Mouse (Mus musculus) hindbrain, embryonic 16.5 days (tissue): Measurements from ENCODE around the gene Pak6. TPM values are rescaled to one million over a fixed set of nuclear protein-coding genes. Genes with fewer than 3 reads are reported as not detected.
"Not testable (repeated sequence)": the region's sequence is repeated elsewhere in the genome, so short reads cannot be mapped to it uniquely, and the experiment has no call there.

Experiments
- ATAC-seq: fragments of 200-750 bp; cut with Nextera tagmentation; 2 replicates; pipeline ENCODE4 v1.8.0; 2017; ENCODE audit warnings: moderate TSS enrichment, moderate library complexity
- H3K27ac ChIP-seq: fragments of 300-500 bp; sonication (generic); 2 replicates; pipeline ENCODE4 v1.5.1; 2014; ENCODE audit warnings: low read depth, mild to moderate bottlenecking, control low read depth, low read length, moderate library complexity
- H3K27me3 ChIP-seq: fragments of 300-500 bp; sonication (generic); replicated peaks from 2 replicates; pipeline ENCODE4 v1.6.1; 2014; ENCODE audit warnings: low read length; ENCODE audit not compliant: control insufficient read depth, insufficient read depth
- H3K36me3 ChIP-seq: fragments of 300-500 bp; sonication (generic); 2 replicates; pipeline ENCODE4 v1.6.1; 2014; ENCODE audit warnings: mild to moderate bottlenecking, low read length, moderate library complexity, mixed read lengths; ENCODE audit not compliant: control insufficient read depth, insufficient read depth
- H3K4me1 ChIP-seq: fragments of 300-500 bp; sonication (generic); 2 replicates; pipeline ENCODE4 v1.6.1; 2014; ENCODE audit warnings: low read depth, low read length; ENCODE audit not compliant: control insufficient read depth, insufficient read depth
- H3K4me2 ChIP-seq: fragments of 300-500 bp; sonication (generic); 2 replicates; pipeline ENCODE4 v1.6.1; 2014; ENCODE audit warnings: mild to moderate bottlenecking, low read length, control low read depth, moderate library complexity
- H3K4me3 ChIP-seq: fragments of 300-500 bp; sonication (generic); 2 replicates; pipeline ENCODE4 v1.5.1; 2014; ENCODE audit warnings: mild to moderate bottlenecking, low read length, control low read depth, moderate library complexity
- H3K9ac ChIP-seq: fragments of 300-500 bp; sonication (generic); 2 replicates; pipeline ENCODE4 v1.6.1; 2014; ENCODE audit warnings: low read depth, mild to moderate bottlenecking, control low read depth, low read length, moderate library complexity
- H3K9me3 ChIP-seq: fragments of 300-500 bp; sonication (generic); 2 replicates; pipeline ENCODE4 v1.6.1; 2014; ENCODE audit warnings: mild to moderate bottlenecking, low read length, moderate library complexity; ENCODE audit not compliant: control insufficient read depth
- WGBS: fragments of 180-500 bp; shearing (Covaris S2); extraction: QIAGEN DNeasy Blood & Tissue Kit; methylation state at CpG from one replicate; pipeline ENCODE4 v1.1.7; 2014; 5-methylcytosine and 5-hydroxymethylcytosine counted together
- polyA plus RNA-seq: library from polyadenylated mRNA; unstranded; fragments of >200 nt; fragmentation: Nextera tagmentation; extraction: Ambion mirVana; gene quantifications from 2 replicates; pipeline ENCODE4 v1.2.1, GENCODE M21; 2015

The Pak6 gene
- polyA plus RNA-seq, 1 experiment from 2014 or later, result 45.0 TPM

DNA sequence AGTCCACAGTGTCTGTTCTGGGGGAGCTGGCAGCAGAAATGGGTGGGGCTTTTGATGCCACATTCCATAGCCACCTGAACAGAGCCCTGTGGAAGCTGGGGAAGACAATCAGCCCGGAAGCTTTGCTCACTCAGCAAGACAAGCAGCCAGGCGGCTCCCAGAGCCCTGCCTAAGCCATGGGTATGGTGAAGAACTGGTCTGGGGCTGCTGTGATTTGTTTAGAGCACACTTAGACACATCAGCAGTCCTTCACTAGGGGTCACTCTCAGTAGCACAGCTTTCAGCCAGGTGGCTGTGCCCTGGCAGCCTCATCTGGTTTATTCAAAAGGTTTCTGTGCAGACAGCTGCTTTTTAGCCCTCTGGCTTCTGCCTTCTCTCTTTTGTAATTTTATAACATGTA lies 22.0 kb upstream of the Pak6 start:
- no peaks in the 10 kb centered on the region for H3K4me1 ChIP-seq
- WGBS, result 57% methylated on average over 2 of the region's 2 CpGs
- no peak for ATAC-seq
- no peaks in the 10 kb centered on the region for H3K36me3 ChIP-seq
- no peaks in the 10 kb centered on the region for H3K9me3 ChIP-seq
- no peak overlapping the region for H3K4me2 ChIP-seq
- no peak overlapping the region for H3K4me3 ChIP-seq
- no peaks in the 10 kb centered on the region for H3K27me3 ChIP-seq
- no peak overlapping the region for H3K27ac ChIP-seq
- H3K9ac ChIP-seq, result no peak overlapping the region

DNA sequence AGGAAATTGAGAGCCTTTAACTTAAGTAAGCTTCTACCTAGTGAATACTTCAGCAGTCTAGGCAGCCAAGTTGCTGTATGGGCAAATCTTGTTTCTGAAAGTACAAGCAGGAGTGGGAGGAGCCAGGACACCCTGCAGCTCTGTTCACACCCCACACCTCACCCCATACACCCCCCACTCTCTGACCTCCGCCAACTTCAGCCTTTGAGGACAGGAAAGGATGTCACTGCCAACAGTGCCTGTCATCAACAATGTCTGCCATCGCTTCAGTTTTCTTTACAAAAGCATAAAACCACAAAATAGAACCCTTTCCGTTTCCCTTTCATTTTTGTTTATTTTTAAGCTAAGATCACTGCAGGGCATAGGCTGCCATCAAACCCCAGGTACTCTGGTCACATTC lies 20.7 kb upstream of the Pak6 start:
- WGBS, result 78% methylated on average over 3 of the region's 3 CpGs
- Histone ChIP-seq H3K4me3 (no peak overlapping the region), H3K36me3 (no peaks in the 10 kb centered on the region), H3K9ac (no peak overlapping the region), H3K27me3 (no peaks in the 10 kb centered on the region), H3K27ac (no peak overlapping the region), H3K9me3 (no peaks in the 10 kb centered on the region), H3K4me2 (no peak overlapping the region), H3K4me1 (no peaks in the 10 kb centered on the region)
- no peak for ATAC-seq

DNA sequence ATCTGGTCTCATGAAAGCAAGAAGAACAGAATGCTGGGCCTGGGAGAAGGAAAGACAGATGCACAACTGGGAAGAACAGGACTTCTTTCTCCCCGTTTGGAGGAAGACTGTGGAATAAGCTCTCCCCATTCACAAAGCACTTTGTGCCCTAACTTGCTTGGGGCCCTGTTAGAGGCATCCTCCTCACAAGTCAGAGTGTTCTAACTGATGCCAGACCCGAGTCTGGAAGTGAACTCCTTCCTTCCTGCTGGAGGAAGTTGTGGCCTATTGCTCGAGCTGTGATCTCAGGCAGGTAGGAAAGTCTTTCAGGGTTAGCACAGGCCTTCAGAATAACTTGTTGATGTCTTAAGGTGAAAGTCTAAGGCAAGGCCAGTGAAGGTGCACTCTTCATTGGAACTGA lies 20.2 kb upstream of the Pak6 start:
- no peak overlapping the region for H3K27ac ChIP-seq
- no peak overlapping the region for H3K4me2 ChIP-seq
- H3K36me3 ChIP-seq, result no peaks in the 10 kb centered on the region
- 77% methylated on average over 3 of the region's 3 CpGs for WGBS
- ATAC-seq, result no peak
- H3K9ac ChIP-seq, result no peak overlapping the region
- no peak overlapping the region for H3K4me3 ChIP-seq
- no peaks in the 10 kb centered on the region for H3K4me1 ChIP-seq
- H3K27me3 ChIP-seq, result no peaks in the 10 kb centered on the region
- H3K9me3 ChIP-seq, result no peaks in the 10 kb centered on the region

DNA sequence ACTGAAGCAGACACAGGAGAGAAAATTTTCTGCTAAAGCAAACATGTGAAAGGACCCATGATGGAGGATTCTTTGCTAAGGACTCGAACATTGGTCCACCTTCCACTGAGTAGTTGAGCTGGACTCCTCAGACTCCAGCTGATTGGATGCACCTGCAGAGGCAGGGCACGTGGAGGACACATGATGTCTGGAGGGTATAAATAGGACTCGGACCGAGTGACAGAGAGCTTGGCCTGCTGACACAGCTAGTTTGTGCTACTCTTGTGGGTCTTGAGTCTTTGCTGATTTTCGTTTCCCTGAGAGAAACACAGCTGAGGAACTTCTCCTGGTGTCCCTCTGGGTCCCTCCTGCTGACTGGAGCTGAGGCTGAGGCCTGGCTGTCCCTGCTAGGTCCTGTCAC lies 16.4 kb upstream of the Pak6 start:
- ATAC-seq, result no peak
- Histone ChIP-seq H3K4me3 (no peak overlapping the region), H3K9me3 (no peaks in the 10 kb centered on the region), H3K4me2 (no peak overlapping the region), H3K27me3 (no peaks in the 10 kb centered on the region), H3K9ac (no peak overlapping the region), H3K4me1 (no peaks in the 10 kb centered on the region), H3K36me3 (no peaks in the 10 kb centered on the region), H3K27ac (no peak overlapping the region)
- WGBS, result 93% methylated on average over 5 of the region's 5 CpGs

DNA sequence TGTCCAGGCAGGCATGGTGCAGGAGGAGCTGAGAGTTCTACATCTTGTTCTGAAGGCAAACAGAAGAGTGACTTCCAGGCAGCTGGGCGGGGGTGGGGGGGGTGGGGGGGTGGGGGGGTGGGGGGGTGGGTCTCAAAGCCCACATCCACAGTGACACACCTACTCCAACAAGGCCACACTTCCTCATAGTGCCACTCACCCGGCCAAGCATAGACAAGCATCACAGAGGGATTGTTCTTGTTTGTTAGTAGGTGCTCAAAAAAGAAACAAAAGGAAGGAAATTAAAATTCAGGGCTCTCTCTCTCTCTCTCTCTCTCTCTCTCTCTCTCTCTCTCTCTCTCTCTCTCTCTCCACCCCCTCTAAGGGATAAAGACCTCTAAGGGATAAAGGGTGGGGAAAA lies 12.4 kb upstream of the Pak6 start:
- 51% methylated on average over 2 of the region's 2 CpGs for WGBS
- H3K4me3 ChIP-seq, H3K27ac ChIP-seq, H3K36me3 ChIP-seq, H3K9me3 ChIP-seq, H3K4me1 ChIP-seq, H3K4me2 ChIP-seq, H3K27me3 ChIP-seq, H3K9ac ChIP-seq, ATAC-seq: not testable (repeated sequence)

DNA sequence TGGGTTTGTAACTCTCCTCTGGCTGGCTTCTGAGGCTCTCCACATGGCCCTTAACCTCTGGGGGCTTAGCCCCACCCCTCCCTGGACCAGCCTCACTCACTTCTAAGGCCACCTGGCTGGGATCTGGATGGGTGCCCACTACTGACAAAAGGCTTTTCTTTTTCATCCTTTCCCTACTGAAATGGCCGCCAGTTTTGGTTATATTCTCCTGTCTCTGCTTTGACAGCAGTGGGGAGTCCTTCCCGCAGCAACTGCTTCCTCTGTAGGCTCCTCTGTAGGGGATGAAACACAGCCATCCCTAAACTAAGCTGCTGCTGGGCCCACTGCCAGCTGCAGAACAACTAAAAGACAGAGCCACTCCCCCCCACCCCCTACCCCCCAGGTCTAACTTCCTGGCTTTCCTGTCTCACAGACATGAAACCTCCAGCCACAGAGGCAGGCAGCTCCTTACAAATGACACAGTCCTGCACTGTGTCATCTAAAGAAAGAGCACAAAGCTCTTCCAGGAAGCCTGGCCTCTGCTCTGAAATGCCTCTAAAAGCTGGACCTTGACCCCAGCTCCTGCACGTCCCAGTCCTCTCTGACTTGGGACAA lies 6.3 kb upstream of the Pak6 start:
- H3K27me3 ChIP-seq, result no peaks in the 10 kb centered on the region
- no peaks in the 10 kb centered on the region for H3K36me3 ChIP-seq
- H3K4me3 ChIP-seq, result no peak overlapping the region
- ATAC-seq, result no peak
- H3K4me2 ChIP-seq, result no peak overlapping the region
- H3K4me1 ChIP-seq, result peaks cover 10% of the 10 kb centered on the region
- H3K9me3 ChIP-seq, result no peaks in the 10 kb centered on the region
- no peak overlapping the region; the same call in 1 of the 2 replicates for H3K9ac ChIP-seq
- no peak overlapping the region for H3K27ac ChIP-seq
- WGBS, result 24% methylated on average over 3 of the region's 3 CpGs

DNA sequence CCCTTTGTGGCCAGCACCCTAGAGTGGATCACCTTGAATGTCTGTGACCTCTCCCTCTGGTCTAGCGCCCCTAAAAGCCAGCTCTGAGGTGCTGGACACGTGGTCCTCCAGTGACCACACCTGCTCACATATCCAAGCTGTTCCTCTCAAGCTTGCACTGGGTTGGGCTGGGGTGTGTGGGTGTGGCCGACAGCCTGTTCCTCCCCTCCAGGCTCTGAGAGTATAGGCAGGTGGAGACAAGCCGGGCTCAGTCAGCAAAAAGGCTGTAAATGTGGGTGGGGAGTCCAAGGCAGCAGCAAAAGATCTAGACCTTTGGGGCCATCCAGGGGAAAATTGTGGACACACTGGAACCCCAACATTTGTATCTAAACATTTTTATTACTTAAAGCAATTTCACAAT lies 4.6 kb upstream of the Pak6 start:
- H3K36me3 ChIP-seq, result no peaks in the 10 kb centered on the region
- H3K4me2 ChIP-seq, result no peak overlapping the region
- no peak overlapping the region for H3K9ac ChIP-seq
- WGBS, result 46% methylated on average over 4 of the region's 4 CpGs
- no peaks in the 10 kb centered on the region for H3K27me3 ChIP-seq
- peaks cover 16% of the 10 kb centered on the region for H3K4me1 ChIP-seq
- no peak overlapping the region for H3K27ac ChIP-seq
- no peak overlapping the region for H3K4me3 ChIP-seq
- ATAC-seq, result no peak
- H3K9me3 ChIP-seq, result no peaks in the 10 kb centered on the region

DNA sequence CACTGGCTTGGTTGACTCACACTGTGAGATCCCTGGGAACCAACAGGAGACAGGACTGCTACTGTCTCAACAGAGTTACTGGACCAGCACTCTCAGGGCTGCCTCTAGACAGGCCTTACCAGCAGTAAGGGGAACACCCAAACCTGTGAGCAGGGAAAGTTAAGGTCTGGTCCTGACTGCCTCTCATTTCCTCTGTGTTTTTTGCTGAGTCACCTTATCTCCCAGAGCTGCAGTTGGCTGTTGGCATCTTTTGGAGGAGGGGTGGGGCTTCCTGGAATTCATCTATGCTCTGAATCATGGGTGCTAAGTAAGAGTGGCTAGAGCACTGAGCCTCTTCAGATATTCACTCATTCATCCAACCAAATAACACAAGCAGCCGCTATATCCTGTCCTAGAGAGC lies 4.0 kb upstream of the Pak6 start:
- Histone ChIP-seq H3K9me3 (no peaks in the 10 kb centered on the region), H3K4me3 (no peak overlapping the region), H3K27ac (no peak overlapping the region), H3K27me3 (no peaks in the 10 kb centered on the region), H3K9ac (no peak overlapping the region), H3K36me3 (no peaks in the 10 kb centered on the region), H3K4me2 (no peak overlapping the region), H3K4me1 (peaks cover 16% of the 10 kb centered on the region)
- no peak for ATAC-seq
- WGBS, result 77% methylated on average over 1 of the region's 1 CpGs

DNA sequence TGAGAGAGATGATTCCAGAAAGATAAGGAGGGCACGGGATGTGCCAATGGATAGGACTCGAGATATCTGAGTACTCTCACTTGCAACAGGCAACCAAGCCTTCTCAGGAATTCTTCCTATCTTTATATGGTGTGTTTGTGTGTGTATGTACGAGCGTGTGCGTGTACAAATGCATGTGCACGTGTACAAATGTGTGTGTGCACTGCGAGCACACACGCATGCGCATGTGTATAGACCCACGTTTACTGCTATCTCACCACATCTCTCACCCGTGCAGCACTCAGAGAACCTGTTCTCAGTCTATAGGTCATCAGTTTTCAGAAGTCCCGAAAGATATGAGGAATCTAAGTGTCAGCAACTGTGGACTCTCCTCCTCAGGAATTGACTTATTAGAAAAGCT lies 3.6 kb upstream of the Pak6 start:
- peak overlapping the region; percentile 69 for H3K4me2 ChIP-seq
- ATAC-seq, result 0 out of 2 replicates have a peak, but pooled peaks have one; percentile 0
- 86% methylated on average over 12 of the region's 12 CpGs for WGBS
- H3K4me1 ChIP-seq, result peaks cover 18% of the 10 kb centered on the region
- no peaks in the 10 kb centered on the region for H3K36me3 ChIP-seq
- H3K27ac ChIP-seq, result no peak overlapping the region; the same call in 1 of the 2 replicates
- peak overlapping the region; percentile 64; the same call in 1 of the 2 replicates for H3K9ac ChIP-seq
- H3K27me3 ChIP-seq, result no peaks in the 10 kb centered on the region
- H3K4me3 ChIP-seq, result no peak overlapping the region; the same call in none of the 2 replicates
- no peaks in the 10 kb centered on the region for H3K9me3 ChIP-seq
